Mouse (Mus musculus): ENCODE data around the gene Gars. TPM values are rescaled to one million over a fixed set of nuclear protein-coding genes. Genes with fewer than 3 reads are reported as not detected.

Gars gene
- polyA plus RNA-seq, 1 experiment from 2014 or later = 206 TPM

DNA sequence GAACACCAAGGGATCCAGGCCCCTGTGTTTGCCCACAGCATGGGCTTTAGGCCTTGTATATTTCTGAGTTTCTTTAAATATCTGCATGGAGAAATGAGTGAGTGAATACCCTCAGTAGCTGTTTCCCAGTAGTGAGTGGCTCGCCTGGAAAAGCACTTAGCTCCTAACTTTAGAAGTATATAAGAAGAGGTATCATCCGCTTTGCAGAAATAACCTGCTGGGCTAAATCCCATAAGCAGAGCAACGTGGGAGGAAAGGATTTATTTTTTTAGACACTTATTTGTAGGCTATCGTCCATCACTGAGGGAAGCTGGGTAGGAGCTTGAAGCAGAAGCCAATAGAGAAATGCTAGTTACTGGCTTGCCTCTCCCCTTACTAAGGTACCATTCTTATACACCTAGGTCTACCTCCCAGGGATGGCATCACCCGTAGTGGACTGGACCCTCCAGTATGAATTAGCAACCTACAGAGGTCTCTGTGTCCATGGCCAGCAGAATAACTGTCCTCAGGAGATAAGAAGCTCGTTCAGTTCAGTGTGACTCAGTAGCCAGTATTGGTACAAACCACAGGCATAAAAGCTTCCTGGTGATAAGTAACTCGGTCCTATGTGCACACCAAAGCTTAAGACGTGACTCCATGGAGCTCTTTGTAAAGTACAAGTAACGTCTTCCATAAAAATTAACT, 26.1 kb downstream of the Gars start:
- H3K36me3 ChIP-seq (ENCODE audit: control insufficient read depth, insufficient read depth, low read length) = peaks cover 32% of the 10 kb centered on the region
- H3K27ac ChIP-seq (ENCODE audit: low read depth, low read length) = peak overlapping the region; percentile 2; the same call in 1 of the 2 replicates
- ATAC-seq (replicated peaks; ENCODE audit: insufficient number of reproducible peaks, low FRiP score, low TSS enrichment) = no peak

DNA sequence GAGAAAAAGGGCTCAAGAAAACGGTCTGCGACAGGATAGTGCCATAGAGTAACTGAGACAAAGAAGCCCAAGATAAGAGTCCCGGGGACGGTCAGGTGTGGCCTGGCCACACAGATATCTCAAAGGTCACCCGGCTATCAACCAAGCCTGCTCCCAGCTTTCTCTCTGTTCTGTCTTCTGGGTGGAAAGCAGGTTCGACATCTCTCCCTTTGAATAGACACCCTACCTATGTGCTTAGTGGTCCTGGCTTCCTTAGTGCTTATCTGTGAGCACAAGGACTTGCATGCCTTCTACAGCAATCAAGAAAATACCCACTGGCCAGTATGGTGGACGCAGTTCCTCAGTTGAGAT, 26.6 kb downstream of the Gars start:
- H3K27me3 ChIP-seq (ENCODE audit: control insufficient read depth, insufficient read depth, low read length) = no peaks in the 10 kb centered on the region
- H3K4me2 ChIP-seq = no peak overlapping the region
- H3K4me1 ChIP-seq (ENCODE audit: control insufficient read depth, insufficient read depth, low read length) = no peaks in the 10 kb centered on the region
- 77% methylated on average over 7 of the region's 7 CpGs for WGBS (ENCODE audit: insufficient replicate concordance)
- peaks cover 36% of the 10 kb centered on the region for H3K36me3 ChIP-seq (ENCODE audit: control insufficient read depth, insufficient read depth, low read length)
- no peak overlapping the region for H3K9ac ChIP-seq (ENCODE audit: low read depth, low read length)
- ATAC-seq (replicated peaks; ENCODE audit: insufficient number of reproducible peaks, low FRiP score, low TSS enrichment) = peak; percentile 69
- H3K4me3 ChIP-seq (ENCODE audit: low read depth, low read length) = no peak overlapping the region
- no peaks in the 10 kb centered on the region for H3K9me3 ChIP-seq (replicated peaks; ENCODE audit: control insufficient read depth, low read length)
- peak overlapping the region; percentile 2; the same call in 1 of the 2 replicates for H3K27ac ChIP-seq (ENCODE audit: low read depth, low read length)

More for the DNA sequence above, 26.1 kb downstream of the Gars start:
- Histone ChIP-seq H3K9ac (ENCODE audit: low read depth, low read length) (no peak overlapping the region), H3K27me3 (ENCODE audit: control insufficient read depth, insufficient read depth, low read length) (no peaks in the 10 kb centered on the region), H3K4me2 (no peak overlapping the region), H3K4me3 (ENCODE audit: low read depth, low read length) (no peak overlapping the region), H3K4me1 (ENCODE audit: control insufficient read depth, insufficient read depth, low read length) (no peaks in the 10 kb centered on the region), H3K9me3 (replicated peaks; ENCODE audit: control insufficient read depth, low read length) (no peaks in the 10 kb centered on the region)
- WGBS (ENCODE audit: insufficient replicate concordance) = 77% methylated on average over 9 of the region's 9 CpGs

DNA sequence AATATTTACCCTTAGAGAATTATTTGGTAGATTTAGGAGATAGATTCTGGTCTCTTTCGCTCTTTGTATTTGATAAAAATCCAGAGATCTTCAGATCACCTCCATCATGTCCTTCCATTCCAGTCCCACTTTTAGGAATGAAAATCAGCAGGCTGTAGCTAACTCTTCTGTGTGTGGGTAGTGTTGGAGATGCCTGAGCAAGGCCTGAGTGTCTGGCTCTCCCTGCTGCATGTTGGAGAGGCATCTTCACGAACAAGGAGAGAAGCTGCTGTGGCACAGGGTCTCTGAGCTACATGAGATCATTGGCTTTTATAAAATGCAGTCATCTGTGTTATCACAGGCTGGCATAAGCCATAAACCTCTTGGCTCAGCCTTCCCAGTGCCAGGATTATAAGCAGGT, 28.1 kb downstream of the Gars start:
- no peak for ATAC-seq (replicated peaks; ENCODE audit: insufficient number of reproducible peaks, low FRiP score, low TSS enrichment)
- peaks cover 34% of the 10 kb centered on the region for H3K36me3 ChIP-seq (ENCODE audit: control insufficient read depth, insufficient read depth, low read length)
- WGBS (ENCODE audit: insufficient replicate concordance) = 89% methylated on average over 2 of the region's 2 CpGs

DNA sequence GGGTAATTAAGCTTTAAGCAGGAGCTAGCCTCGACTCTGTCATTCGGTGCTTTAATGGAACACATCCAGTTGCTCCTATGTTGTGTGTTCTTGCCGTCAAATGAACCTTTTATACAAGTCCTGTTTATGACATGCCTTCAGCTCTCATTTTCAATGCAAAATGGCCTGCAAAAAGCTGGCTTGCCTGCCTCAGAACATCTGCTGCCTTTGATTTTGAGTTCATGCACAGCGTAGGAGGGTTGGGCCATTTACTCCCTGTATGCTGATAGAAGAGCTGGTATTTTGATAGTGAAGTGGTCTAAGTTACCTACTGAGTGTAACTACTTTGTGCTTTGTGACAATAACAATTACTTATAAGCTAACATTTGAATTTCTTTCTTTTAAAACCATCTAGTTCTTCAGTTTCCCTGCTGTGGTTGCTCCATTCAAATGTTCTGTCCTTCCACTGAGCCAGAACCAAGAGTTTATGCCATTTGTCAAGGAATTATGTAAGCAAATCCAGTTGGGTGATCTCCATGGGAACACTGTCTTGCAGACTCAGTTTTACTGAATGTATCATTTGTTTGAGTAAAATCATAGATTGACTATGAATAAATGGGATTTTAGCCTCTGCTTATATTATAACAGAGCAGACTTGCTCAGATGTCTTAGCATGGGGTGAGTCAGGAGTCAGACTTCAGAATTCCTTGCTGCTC, 38.9 kb downstream of the Gars start:
- Histone ChIP-seq H3K4me2 (no peak overlapping the region), H3K9ac (ENCODE audit: low read depth, low read length) (no peak overlapping the region), H3K9me3 (replicated peaks; ENCODE audit: control insufficient read depth, low read length) (no peaks in the 10 kb centered on the region), H3K4me1 (ENCODE audit: control insufficient read depth, insufficient read depth, low read length) (no peaks in the 10 kb centered on the region), H3K27me3 (ENCODE audit: control insufficient read depth, insufficient read depth, low read length) (no peaks in the 10 kb centered on the region), H3K36me3 (ENCODE audit: control insufficient read depth, insufficient read depth, low read length) (peaks cover 29% of the 10 kb centered on the region), H3K27ac (ENCODE audit: low read depth, low read length) (no peak overlapping the region), H3K4me3 (ENCODE audit: low read depth, low read length) (no peak overlapping the region)
- 93% methylated on average over 4 of the region's 4 CpGs for WGBS (ENCODE audit: insufficient replicate concordance)
- ATAC-seq (replicated peaks; ENCODE audit: insufficient number of reproducible peaks, low FRiP score, low TSS enrichment) = no peak

More for the DNA sequence above, 28.1 kb downstream of the Gars start:
- Histone ChIP-seq H3K27ac (ENCODE audit: low read depth, low read length) (no peak overlapping the region), H3K4me1 (ENCODE audit: control insufficient read depth, insufficient read depth, low read length) (no peaks in the 10 kb centered on the region), H3K4me2 (no peak overlapping the region), H3K9me3 (replicated peaks; ENCODE audit: control insufficient read depth, low read length) (no peaks in the 10 kb centered on the region), H3K4me3 (ENCODE audit: low read depth, low read length) (no peak overlapping the region), H3K9ac (ENCODE audit: low read depth, low read length) (no peak overlapping the region), H3K27me3 (ENCODE audit: control insufficient read depth, insufficient read depth, low read length) (no peaks in the 10 kb centered on the region)

DNA sequence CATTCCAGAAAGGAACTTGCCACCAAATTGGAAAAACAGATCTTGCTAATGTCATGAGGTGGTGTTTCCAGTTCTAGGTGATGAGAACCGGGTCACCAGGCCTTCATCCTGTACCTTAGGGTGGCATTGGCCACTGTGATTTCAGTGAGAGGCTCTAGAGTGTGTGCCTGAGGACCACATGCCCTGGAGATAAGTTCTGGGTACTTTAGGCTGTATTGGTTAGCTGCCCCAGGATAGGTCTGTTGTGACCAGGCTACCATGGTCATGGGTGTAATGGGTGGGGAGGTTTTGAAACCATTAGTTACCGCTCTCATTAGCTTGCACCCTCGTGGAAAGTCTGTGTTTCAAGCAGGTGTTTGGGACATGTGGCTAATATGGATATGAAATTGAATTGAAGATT, 43.6 kb downstream of the Gars start:
- no peaks in the 10 kb centered on the region for H3K4me1 ChIP-seq (ENCODE audit: control insufficient read depth, insufficient read depth, low read length)
- no peak overlapping the region for H3K9ac ChIP-seq (ENCODE audit: low read depth, low read length)
- no peaks in the 10 kb centered on the region for H3K27me3 ChIP-seq (ENCODE audit: control insufficient read depth, insufficient read depth, low read length)
- H3K4me3 ChIP-seq (ENCODE audit: low read depth, low read length) = no peak overlapping the region
- H3K9me3 ChIP-seq (replicated peaks; ENCODE audit: control insufficient read depth, low read length) = no peaks in the 10 kb centered on the region
- no peak overlapping the region for H3K4me2 ChIP-seq
- no peak overlapping the region for H3K27ac ChIP-seq (ENCODE audit: low read depth, low read length)
- WGBS (ENCODE audit: insufficient replicate concordance) = 93% methylated on average over 3 of the region's 3 CpGs
- peaks cover 17% of the 10 kb centered on the region for H3K36me3 ChIP-seq (ENCODE audit: control insufficient read depth, insufficient read depth, low read length)
- ATAC-seq (replicated peaks; ENCODE audit: insufficient number of reproducible peaks, low FRiP score, low TSS enrichment) = no peak

DNA sequence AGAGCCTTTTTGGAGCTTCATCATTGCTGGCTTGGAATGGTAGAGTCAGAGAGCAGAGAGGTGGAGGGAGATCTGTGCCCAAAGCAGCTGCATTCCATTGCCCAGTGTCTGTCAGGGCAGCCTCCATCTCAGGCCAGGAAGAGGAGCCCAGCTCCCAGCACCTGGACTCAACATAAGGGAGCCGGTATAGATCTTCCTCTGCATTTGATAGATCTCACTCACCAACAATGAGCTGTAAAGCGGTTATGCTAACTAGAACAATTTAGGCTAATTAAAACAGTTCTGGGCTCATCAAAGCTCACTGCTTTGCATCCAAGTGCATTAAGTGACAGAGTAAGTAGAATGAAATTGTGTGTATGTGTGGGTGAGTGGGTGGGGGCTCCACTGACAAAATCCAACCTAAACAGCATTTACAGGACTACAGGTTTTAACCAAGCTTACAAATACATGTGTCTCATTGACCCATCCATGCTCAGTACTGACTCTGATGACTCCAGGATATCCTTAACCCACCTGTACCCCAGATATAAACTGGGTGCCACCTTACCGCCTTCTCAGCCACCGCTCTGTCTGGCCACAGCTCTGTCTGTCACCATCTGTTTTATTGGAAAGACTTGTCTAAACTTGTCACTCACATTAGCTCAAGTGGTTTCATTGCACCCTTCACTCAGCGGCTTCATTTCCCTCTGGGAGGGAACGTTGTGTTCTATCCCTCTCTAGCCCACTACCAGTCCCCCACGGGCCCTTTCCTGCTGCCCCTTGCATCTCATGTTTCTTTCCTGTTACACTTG, 44.6 kb downstream of the Gars start:
- 68% methylated on average over 7 of the region's 7 CpGs for WGBS (ENCODE audit: insufficient replicate concordance)
- no peak for ATAC-seq (replicated peaks; ENCODE audit: insufficient number of reproducible peaks, low FRiP score, low TSS enrichment)
- no peaks in the 10 kb centered on the region for H3K9me3 ChIP-seq (replicated peaks; ENCODE audit: control insufficient read depth, low read length)
- no peak overlapping the region for H3K4me3 ChIP-seq (ENCODE audit: low read depth, low read length)
- H3K4me1 ChIP-seq (ENCODE audit: control insufficient read depth, insufficient read depth, low read length) = no peaks in the 10 kb centered on the region
- no peaks in the 10 kb centered on the region for H3K27me3 ChIP-seq (ENCODE audit: control insufficient read depth, insufficient read depth, low read length)
- no peak overlapping the region for H3K4me2 ChIP-seq
- H3K9ac ChIP-seq (ENCODE audit: low read depth, low read length) = no peak overlapping the region
- H3K36me3 ChIP-seq (ENCODE audit: control insufficient read depth, insufficient read depth, low read length) = peaks cover 17% of the 10 kb centered on the region
- no peak overlapping the region for H3K27ac ChIP-seq (ENCODE audit: low read depth, low read length)

DNA sequence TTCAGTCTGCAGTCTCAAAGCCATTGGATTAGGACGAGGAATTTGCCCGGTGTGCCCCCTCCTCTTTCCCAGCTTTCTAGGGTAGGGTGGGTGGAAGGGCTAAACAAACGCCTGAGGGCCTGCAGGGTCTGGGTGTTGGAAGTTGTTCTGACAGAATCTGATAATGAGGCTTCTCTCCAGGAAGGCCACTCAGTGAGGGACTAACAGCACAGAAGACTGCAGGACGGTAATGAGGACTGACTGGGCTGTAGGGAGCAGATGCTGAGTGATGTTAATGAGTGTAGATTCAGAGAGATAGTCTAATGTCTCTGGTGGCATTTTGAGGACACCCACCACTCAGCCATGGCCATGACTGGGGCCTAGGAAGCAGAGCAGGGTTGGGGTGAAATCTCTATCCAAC, 49.5 kb downstream of the Gars start:
- 0 out of 2 replicates have a peak, but pooled peaks cover 2% of the 10 kb centered on the region for H3K27me3 ChIP-seq (ENCODE audit: control insufficient read depth, insufficient read depth, low read length)
- ATAC-seq (replicated peaks; ENCODE audit: insufficient number of reproducible peaks, low FRiP score, low TSS enrichment) = no peak
- H3K4me1 ChIP-seq (ENCODE audit: control insufficient read depth, insufficient read depth, low read length) = no peaks in the 10 kb centered on the region
- H3K9me3 ChIP-seq (replicated peaks; ENCODE audit: control insufficient read depth, low read length) = no peaks in the 10 kb centered on the region
- 30% methylated on average over 4 of the region's 4 CpGs for WGBS (ENCODE audit: insufficient replicate concordance)
- H3K27ac ChIP-seq (ENCODE audit: low read depth, low read length) = no peak overlapping the region
- H3K4me3 ChIP-seq (ENCODE audit: low read depth, low read length) = no peak overlapping the region
- H3K36me3 ChIP-seq (ENCODE audit: control insufficient read depth, insufficient read depth, low read length) = no peaks in the 10 kb centered on the region
- H3K4me2 ChIP-seq = no peak overlapping the region
- no peak overlapping the region for H3K9ac ChIP-seq (ENCODE audit: low read depth, low read length)

DNA sequence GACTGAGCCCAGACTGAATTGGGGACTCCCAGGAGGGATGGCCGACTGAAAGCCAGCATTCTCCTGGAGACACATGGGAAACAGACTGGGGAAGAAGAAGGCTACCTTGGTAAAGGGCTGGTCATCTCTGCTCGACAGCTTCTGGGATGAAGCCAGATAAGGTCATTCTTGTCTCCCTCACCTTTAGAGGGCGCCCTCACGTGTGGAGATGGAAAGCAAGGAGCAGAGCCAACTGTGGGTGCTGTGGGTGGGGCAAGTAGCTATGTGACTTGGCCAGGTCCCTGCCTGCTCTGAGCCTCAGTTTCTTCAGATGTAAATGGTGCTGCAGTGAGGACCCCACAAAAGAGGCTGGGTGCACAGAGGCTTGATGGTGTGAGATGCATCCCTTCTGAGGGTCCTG, 52.8 kb downstream of the Gars start:
- no peaks in the 10 kb centered on the region for H3K36me3 ChIP-seq (ENCODE audit: control insufficient read depth, insufficient read depth, low read length)
- WGBS (ENCODE audit: insufficient replicate concordance) = 31% methylated on average over 4 of the region's 4 CpGs
- no peaks in the 10 kb centered on the region for H3K9me3 ChIP-seq (replicated peaks; ENCODE audit: control insufficient read depth, low read length)
- no peak overlapping the region for H3K4me2 ChIP-seq
- no peak overlapping the region for H3K4me3 ChIP-seq (ENCODE audit: low read depth, low read length)
- H3K9ac ChIP-seq (ENCODE audit: low read depth, low read length) = no peak overlapping the region
- H3K27ac ChIP-seq (ENCODE audit: low read depth, low read length) = no peak overlapping the region
- no peaks in the 10 kb centered on the region for H3K4me1 ChIP-seq (ENCODE audit: control insufficient read depth, insufficient read depth, low read length)
- H3K27me3 ChIP-seq (ENCODE audit: control insufficient read depth, insufficient read depth, low read length) = 0 out of 2 replicates have a peak, but pooled peaks cover 2% of the 10 kb centered on the region
- no peak for ATAC-seq (replicated peaks; ENCODE audit: insufficient number of reproducible peaks, low FRiP score, low TSS enrichment)
